Mouse (Mus musculus) right cerebral cortex, postnatal 36 days (tissue): ENCODE data around the gene Klhl29.

Experiments
- DNase-seq, 2 experiments: peaks; one replicate each; pipeline ENCODE4 v3.0.0; 2022; ENCODE audit warnings: low spot score in 2 of 2, mixed read lengths in 1 of 2

Klhl29 gene

DNA sequence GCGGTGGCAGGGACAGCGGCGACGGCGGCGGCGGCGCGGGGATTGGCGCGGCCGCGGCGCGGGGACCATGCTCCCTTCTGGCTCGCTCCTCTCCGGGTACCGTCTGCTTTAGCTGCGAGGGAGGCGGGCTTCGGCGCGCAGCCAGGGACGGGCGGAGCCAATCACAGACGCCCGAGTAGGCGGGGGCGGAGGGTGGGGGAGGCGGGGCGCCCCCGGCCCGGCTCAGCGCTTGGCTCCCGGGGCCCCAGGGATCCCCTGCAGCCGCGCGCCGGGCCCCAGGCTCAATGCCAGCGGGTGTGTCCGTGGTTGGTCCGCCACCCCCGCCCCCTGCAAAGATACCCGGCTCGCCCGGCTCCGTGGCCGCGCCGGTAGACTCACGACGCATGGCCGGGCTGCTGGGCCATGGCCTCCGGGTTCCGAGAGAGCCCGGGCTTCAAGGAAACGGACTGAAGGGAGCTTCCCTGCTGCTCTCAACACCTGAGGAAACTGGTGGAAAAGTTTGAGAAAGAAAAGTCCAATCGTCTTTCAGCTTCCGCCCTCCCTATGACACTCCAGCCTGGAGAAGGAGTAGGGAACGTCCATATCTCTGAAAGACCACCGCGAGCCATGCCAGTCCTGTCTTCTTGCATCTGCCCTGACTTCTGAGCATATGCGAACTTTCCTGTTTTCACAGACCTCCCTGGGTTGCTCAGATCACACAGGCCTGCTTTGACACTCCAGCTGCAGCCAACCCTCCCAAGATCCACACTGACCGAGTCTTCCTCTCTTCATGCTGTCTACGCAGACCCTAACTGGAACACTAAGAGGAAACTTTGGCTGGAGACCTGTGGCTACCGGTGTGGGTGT, at the start of gene Klhl29:
TSS of gene Klhl29 (minus strand) at position 67 of the 846 bp plus-strand sequence.
- DNase-seq: peak; percentile 70 to 77

DNA sequence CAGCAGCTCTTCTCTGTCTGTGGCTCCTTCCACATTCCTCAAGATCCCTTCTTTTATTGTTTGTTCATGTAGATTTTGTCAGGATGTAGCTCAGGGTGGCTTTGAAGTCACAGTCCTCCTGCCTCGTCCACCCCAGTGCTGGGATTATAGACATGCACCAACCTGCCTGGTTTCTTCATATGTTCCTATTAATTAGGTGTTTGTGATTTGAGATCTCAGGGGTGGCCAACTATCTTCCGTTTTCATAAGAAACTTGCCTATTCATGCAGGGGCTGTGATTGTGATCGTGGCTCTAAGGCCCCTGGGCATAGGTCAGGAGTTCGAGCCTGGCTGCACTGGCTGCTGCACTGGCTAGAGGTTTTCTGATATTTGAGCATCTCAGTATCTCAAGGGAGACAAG, 49.8 kb upstream of the Klhl29 start:
- DNase-seq: no peak

DNA sequence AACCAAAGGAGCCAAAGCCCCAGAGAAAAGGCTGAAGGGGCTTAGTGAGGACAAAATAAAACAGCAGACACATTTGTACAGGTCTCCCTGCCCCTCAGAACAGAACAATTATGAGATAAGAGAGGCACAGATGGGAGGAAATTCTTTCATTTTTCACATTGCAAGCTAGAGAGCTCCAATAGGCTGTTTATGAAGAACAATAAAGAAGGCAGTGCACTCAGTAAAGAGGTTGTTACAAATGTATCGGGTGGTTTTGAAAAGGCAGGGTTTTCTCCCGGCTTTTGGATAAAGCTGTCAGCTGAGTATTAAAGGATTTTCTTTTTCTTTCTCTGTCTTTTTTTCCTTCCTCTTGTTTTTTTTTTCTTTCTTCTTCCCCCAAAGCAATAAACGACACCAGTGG, 40.3 kb upstream of the Klhl29 start:
- DNase-seq: no peak

DNA sequence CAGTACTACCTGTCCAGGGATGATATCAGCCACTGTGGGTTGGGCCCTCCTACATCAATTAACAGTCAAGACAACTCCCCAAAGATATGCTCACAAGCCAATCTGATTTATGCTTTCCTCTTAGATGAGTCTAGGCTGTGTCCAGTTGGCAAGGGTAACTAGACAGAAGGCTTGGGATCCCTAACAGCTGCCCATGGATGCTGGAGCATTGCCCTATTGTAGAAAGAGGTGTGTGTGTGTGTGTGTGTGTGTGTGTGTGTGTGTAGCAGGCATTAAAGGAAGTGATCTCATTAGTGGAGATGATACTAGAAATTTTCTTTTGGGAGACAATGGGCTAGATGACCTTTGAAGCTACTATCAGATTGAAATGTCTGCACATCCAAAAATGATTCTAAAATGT, 38.5 kb upstream of the Klhl29 start:
- DNase-seq: no peak

DNA sequence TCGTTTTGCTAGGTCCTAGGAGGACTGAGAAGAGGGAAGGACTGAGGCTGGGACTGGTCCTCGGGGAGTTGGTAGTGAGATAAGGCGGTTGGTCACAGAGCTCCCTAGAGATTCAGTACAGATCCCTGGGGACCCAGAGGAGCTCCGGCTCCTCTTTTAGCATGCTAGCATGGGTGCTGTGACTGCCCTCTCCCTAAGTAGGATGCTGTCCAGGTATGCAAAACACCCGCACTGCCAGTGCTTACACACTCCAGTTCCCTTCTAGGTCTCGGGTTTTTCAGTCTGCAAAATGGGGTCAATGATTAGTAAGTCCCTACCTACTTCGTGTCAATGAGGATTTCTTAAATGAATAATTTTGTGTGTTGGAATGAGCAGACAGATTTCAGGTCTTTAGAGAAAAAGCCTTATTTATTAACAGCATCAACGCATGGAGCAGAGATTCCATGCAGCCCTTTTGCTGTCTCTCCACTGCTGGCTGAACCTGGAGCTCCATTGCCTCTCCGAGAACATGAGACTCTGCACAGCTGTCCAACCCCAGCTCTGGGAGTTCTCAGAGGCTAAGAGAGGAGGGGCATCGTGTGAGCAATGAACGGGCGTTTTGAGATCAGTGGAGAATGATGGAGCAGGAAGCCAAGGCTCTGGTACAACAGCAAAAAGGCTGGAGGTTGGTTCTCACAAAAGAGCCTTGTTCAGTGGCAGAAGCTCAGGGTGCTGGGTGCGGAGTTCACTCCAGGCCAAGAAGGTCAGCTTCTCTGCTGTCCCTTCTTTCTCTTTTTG, 36.5 kb upstream of the Klhl29 start:
- no peak for DNase-seq

DNA sequence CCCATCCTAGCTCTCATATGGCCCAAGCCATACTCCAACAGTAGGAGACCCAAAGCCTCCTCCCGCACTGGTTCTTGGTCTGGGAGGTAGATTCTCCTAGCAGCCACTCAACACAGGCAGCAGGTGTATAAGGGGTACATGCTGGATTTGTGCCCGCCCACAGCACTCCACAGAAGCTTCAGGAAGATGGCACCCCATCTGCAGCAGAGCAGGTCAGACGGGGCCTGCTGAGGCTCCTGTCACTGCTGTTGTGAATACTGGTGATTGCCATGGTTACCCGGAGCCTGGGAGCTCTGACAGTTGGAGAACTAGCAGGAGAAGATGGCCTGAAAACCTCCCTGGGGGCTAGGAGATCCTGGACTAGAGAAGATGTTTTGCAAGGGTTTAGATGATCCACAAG, 35.9 kb upstream of the Klhl29 start:
- DNase-seq: peak in 1 of 2 experiments; percentile 13

DNA sequence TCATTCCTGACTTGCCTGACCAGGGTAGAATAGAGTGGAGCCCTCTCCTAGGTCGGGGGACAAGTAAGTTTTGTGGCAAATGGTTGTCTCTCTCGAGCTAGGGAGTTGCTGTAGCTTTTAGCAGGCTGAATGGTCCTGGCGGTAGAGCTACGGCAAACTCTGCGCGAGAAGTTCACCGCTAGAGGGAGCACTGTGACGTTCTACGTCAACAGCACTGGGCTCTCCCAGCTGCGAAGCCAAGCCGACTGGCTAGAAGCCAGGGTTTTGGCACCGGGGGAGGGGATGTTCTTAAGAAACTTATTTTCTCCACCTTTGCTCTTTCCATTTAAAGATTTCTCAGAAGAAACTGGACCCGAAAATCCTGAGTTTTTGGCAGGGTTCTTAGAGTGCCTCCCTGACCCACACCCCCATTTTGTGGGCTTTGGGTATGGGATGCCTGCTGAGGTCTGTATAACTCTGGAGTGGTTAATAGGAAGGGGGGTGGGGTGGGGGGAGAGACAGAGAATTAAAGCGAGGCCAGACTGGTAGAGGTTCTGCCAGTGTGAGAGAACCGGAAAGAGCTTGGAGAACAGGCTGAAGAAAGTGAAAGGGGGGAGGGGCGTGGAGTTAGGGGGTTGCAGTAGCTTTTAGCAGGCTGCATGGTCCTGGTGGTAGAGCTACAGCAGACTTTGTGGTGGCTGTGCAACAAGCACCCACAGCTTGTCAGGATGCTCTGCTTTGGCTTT, 35.1 kb upstream of the Klhl29 start:
- peak; percentile 82 to 85 for DNase-seq

DNA sequence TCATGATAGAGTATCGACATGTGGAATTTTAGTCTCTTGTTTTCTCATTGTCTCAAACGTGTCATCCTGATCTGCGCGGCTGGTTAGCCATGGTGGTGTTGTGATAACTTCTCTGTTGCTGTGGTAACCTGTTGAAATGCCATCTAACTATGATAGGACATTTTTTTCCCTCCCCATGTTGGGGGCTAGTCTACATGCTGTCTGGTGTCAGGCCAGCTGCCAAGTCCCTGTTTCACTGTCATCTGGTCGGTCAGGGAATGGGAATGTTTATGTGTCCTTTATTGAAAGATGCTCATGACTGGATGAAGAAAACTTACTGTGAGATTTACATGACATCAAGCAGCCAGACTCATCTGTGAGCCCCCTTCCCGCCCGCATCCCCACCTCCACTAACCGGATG, 31.7 kb upstream of the Klhl29 start:
- no peak for DNase-seq

DNA sequence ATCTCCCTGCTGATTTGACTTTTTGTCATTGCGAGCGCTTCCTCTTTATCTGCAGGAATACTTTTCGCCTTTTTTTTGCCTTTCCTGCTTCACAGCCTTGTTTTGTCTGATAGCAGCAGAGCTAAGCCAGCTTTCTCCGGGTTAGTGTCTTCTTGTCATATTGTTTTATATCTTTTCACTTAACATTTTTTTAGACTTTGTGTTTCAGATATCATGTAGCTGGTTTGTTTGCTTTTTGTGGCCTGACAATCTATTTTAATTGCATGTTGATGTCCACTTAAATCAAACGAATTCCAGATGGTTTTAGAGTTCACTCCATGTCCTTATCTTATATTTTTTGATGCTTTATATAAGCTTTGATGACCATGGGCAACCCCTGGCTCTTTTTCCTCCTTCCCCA, 21.9 kb upstream of the Klhl29 start:
- DNase-seq: no peak

DNA sequence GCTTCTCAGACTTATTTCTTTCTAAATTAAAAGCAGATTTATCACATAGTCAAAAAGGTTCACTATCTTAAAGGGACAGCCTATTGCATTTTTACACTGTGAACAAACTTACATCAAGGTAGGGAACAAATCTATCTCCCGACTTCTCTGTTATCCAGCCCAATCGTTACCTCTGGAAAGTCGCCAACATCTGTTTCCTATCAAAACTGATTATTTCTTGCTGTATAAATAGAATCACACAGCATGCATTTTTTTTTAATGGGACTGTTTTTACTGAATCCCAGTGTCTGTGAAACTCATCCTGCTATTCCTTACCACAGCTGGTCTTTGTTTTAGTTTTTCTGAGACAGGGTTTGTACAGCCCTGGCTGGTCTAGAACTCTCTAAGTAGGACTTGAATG, 19.7 kb upstream of the Klhl29 start:
- no peak for DNase-seq

DNA sequence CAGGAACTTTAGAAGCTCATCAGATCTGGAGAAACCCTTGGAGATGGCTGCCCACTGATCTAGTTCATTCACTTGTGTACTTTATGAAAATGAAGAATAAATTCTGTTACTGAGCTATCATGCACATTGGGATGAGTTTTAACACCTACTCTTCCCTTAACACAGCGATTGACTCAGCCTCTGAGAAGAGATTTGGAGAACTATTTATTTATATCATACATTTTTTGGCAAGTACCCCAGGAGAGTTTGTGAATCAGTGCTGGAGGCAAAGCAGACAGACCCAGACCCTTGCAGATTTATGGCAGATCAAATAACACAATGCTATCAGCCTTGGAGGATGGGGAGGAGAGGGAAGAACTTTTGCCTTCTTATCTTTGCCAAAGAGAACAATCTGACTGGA, 11.6 kb upstream of the Klhl29 start:
- DNase-seq: no peak

DNA sequence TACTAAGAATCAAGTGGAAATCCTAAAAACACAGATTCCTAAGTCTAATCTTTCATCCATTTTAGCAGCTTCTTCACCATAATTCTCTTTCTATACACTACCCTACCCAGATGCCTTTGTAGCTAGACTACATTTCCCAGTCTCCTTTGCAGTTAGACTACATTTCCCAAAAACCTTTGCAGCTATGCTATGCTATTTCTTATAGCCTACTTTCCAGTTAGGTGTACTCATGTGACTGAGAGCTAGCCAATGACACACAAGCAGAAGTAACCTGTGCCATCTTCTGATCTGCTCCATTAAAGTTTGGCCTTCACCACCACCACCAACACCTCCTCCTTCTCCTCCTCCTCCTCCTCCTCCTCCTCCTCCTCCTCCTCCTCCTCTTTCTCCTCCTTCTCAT, 11.2 kb upstream of the Klhl29 start:
- no peak for DNase-seq

DNA sequence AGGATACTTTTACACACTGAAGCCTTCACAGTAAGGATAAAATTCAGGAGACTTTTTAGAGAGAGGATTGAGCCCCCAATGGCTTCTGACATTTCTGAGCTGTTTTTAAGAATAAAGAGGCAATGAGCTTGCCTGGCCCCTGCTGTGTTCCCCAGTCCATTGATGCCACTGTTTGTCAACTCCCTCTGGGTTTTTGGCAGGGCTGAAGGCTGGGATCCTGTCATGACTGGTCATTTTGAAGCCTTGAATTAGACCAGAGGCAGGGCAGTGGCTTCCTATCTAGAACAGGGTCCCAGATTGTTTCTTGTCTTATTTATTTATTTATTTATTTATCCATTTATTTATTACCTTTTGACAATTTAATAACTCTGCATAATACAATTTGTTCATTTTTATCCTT, 6.2 kb upstream of the Klhl29 start:
- no peak for DNase-seq

DNA sequence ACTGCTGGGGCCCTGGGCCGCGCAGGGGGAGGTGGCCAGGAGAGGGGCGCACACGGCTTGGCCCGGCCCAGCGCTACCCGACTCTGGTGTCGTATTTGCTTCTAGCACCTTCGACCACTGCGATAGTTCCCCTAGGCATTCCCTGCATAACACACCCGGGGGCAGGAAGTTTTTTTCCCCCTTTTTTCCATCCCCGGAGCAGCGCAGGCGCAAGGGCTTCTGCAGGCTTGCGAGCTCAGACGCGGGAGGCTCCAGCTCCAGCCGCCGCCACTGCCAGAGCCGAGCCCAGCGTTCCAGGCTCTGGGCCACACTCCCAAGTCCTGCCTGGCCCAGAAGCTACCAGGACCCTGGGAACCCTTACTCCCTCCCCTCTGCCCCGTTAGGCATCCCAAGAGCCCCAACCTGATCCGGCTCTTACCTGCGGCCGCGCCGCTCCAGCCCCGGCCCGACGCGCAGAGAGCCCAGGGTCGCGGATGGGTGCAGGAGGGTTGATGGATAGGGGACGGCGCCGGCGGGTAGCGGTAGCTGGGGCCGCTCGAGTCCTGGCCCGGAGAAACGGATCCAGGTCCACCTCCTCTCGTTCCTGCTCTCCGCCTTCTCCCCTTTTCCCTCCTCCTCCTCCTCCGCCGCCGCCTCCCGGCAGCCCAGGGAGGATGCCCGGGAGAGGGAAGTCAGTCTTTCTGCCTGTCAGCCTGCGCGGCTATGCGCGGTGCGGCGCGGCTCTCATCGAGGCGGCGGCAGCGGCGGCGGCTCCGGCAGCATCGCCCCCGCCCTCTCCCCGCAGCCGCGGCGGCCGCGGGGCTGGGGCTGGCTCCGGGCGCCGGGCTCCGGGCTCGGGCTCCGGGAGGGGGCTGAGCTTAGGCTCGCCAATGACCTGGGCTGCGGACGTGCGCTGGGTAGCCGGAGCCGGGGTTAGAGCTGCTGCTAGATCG, 532 bp downstream of the Klhl29 start:
- DNase-seq: peak in 1 of 2 experiments; percentile 42

DNA sequence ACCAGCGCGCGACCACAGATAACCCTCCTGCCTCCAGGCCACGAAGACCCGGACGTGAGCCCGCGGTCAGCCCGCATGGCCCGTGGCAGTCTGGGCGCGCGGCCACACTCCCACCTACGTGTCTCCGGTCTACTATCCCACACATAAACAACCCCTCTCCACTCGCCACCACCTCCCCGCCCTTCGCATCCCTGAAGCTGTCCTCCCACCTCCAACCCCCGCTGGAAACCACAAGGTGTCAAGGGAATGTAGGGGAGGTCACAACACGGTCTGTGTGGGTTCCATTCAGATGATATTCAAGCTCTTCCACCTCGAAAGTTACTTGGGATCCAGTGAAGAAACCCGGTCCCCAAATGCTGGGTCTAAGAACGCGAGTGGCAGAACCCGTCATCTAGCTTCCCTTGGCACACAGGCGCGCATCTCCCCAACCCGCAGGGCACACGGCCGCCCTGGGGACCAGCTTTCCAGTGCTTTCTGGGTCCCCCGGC, 1.2 kb downstream of the Klhl29 start:
- DNase-seq: peak in 1 of 2 experiments; percentile 38

DNA sequence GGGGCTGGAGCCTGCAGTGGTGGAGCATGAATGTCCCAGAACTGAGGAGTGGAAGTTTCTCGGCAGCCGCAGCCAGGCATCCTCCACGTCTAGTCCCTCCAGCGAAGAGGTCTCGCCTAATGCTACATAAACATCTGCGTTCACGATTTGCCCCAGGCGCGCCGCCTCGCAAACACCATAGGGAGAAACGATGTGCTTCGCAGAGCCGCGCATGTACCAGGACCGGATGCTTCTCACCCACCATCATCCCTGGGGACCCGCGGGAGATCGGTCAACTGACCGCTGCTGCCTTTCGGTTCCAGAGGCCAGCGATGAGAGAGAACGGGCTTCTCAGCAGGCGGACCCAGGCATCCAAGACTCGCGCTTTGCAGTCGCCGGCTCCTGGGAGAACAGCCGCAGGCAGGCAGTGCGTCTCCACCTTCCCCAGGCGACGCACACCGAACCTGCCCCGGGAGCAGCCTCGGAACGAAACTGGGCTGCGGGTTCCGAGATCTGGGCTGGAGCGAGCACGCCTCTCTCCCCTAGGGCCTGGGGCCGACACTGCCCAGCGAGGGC, 1.8 kb downstream of the Klhl29 start:
- DNase-seq: peak in 1 of 2 experiments; percentile 24

DNA sequence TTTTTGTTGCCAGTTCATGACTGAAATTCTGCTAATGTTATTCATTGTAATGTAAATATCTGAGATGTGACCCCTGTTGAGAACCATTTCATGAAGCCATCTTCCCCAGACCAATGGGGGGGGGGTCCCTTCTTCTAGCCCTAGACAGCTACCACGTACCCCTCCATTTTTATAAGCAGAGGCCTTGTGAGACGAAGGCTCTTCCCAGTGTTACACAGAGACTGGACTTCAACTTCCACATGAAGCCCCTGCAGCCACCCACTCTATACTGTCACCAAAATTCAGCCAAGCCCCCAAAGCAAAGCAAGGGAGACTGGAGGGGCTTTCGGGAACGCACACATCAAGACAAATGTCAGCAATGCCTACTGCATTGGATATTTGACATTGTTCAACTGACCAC, 6.1 kb downstream of the Klhl29 start:
- no peak for DNase-seq

DNA sequence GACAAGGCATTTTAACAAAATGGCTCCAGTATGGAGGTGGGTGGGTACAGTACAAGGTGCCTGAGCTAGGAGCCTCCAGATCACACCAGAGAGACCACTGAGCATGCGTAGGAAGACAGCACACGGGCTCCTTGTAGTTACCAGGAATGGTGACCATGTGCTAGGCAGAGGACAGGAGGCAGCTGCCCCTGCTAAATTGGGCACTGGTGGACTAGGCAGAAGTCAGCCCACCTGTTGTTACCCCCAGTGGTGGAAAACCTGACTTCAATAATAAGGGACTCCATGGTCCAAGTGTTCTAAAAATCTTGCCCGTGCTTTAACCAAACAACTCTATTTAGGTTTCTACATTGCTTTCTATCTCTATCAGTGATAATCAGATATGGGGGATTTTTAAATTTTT, 10.6 kb downstream of the Klhl29 start:
- DNase-seq: no peak

DNA sequence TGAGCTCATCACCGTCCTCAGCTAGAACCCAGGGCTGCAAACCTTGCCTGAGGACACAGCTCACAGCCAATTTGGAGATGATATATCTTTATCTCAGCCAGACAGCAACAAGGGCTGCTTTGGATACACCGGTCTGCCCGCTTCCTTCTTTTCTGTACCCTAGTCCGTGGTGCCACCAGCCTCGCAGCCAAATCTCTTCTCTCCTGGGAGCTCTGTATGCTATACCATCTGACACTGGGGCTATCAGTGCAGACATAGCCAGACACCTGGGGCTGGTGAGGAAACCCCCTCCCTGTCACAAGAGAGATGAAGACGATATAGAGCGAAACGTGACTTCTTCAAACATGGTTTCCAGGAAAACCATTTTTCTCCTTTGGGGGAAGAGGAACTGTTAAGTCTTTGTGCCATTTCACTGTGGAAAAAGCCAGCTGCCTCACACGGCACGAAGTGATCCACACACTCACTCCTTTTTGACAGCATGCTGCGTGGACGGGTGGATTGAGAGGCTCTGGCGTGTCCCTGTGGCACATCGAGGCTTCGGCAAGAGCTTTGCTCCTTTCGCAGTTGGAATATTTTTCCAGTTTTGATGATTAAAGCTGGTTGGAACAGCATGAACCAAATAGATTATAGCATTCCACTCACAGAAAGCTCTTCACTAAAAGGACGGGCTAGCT, 11.4 kb downstream of the Klhl29 start:
- no peak for DNase-seq

DNA sequence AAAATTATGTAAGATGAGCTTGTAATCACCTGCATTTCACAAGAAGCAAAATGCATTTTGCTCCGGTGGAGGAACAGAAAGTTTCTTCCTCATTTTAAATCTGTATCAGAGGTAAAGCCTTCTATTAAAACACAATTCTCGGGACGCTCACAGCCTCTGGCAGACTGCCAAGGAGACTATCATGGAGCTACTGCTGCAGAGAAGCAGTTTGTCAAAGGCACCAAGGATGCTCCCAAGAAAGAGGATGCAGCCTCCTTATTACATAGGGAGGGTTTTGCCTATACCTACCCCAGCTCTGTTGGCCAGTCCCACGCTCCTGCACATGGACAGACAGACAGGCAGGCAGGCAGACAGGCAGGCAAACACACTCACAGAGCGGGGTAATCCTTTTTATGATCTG, 16.4 kb downstream of the Klhl29 start:
- DNase-seq: peak in 1 of 2 experiments; percentile 54
